Mouse (Mus musculus): Measurements from ENCODE around the gene Gm43191.
"Not testable (repeated sequence)": the region's sequence is repeated elsewhere in the genome, so short reads cannot be mapped to it uniquely, and the experiment has no call there.

The Gm43191 gene

DNA sequence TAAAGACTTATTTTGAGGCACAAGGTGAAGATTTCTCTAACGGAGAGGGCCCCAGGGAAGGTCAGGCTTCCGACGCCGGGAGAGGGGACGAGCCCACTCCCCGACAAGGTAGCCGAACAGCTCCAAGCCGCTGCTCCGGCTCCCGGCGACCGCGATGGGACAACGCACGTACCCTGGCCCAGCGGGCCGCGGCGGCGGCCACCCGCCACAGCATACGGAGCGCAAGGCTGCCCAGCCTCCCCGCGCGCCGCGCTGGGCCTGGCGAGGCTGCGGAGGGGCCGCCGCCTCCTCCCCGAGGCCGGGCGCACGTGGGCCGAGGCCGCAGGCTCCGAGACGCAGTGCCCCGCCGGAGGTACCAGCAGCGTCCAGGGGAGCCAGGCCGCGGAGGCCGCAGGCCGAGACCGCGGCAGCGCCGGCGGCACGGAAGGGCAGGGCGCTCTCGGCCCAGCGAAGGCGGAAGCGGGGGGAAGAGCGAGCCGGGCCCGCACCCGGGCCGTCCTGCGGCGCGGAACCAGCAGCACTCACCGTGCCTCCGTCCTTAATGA, 19.1 kb downstream of the Gm43191 start:
- no peak for DNase-seq (ENCODE audit: low spot score)

DNA sequence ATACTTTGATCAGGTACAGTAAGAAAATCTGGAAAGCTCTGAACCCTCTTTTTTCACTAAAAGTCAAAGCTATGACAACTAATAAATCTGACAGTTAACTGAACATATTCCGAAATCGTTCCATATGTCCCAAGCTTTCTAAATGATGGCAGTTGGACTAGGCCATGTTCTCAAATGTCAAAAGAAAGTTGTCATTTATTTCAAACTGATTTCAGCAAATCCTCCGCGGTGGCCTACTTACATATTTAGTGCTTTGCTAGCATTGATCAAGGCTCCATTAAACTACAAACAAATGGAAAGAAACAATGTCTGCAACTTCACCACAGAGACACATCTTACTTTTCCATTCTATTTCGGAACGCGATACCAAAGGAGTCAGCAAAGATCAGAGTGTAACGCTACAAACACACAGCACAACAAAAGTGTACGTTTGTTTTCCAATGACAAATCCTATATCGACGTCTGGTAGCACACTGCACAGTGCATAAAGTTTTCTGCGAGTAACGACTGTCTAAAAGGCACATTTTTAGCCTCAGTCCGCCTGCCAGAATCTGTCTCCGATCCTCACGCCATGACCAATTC, 19.7 kb downstream of the Gm43191 start:
- DNase-seq (ENCODE audit: low spot score): no peak

DNA sequence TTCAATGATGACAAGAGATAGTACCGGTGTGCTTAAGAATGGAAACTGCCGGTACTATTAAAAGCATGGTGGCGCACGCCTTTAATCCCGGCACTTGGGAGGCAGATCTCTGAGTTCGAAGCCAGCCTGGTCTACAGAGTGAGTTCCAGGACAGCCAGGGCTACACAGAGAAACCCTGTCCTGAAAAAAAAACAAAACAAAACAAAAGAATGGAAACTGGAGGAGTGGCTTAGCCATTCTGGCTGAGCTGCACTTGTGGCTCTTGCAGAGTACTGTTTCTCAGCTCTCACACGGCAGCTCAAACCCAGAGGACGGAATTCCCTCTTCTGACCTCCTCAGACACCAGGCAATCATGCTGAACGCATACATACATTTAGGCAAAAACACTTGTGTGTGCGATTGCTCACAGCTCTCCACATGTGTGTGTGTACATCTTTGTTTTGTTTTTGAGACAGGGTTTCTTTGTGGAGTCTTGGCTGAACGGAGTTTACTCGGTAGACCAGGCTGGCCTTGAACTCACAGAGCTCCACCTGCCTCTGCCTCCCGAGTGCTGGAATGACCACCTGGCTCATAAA, 21.1 kb downstream of the Gm43191 start:
- no peak for DNase-seq (ENCODE audit: low spot score)

DNA sequence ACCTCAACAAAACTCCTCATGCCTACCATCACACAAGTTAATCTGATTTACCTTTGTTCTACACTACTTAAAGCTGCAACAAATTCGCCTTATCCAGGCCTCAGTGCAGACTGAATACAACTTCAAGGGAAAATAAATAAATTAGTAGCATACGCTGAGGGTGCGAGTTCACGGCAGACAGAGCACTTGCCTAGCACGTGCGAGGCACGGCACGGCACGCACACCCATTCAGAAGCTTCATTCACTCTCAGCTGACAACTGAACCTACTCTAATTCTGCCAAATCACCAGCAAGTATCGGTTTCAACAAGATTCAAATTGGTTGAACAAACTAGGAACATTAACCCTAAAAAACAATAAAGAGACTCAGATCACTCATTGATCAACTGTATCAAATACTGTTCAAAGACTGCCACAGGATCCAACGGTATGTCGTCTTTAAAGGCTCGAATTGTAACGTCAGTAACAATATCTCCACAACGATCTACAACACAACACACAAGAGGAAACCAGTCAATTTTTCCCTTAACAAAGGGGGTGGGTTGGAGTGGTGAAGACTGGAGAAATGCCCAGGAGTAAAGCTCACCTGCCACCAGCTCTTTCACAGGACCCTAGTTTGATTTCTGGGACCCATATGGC, 22.0 kb downstream of the Gm43191 start:
- no peak for DNase-seq (ENCODE audit: low spot score)

DNA sequence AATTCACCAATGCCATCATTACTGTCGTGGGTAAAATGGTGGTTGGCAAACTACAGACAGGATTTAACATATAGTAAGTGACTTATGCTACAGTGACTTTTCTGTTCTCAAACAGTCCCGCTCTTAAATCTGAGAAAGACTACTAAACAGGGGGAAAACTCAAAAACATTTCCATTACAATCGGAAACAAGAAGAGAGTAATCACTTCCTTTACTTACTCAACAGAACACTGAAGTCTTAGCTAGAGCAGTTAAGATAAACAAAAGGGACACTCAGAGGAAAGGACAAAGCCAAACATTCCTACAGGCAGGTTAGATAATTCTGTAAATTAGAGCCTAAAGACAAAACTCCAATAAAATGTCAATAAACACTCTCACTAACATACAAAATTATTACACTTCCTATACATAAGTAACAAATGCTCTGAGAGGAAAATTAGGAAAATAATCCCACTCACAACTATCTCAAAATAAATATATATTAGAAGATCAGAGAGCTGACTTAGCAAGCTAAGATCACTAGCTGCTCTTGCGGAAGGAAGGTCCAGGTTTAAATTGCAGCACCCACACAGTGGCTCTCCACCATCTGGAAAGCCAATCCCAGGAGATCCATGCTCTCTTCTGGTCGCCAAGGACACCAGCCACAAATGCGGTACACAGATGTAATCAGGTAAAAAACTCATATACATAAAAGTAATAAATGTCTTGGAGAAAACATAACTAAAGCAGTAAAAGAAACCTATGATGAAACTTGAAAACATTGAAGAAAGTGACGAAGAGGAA, 24.7 kb downstream of the Gm43191 start:
- no peak for DNase-seq (ENCODE audit: low spot score)

DNA sequence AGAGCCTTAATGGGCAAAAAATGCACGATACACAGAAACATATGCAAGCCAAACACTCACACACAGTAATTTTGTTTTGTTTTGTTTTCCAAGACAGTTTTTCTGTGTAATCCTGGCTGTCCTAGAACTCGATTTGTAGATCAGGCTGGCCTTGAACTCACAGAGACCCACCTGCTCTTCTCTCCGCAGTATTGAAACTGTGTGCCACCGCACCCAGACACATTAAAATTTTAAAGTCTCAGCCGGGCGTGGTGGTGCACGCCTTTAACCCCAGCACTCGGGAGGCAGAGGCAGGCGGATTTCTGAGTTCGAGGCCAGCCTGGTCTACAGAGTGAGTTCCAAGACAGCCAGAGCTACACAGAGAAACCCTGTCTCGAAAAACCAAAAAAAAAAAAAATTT, 27.0 kb downstream of the Gm43191 start:
- not testable (repeated sequence) for DNase-seq (ENCODE audit: low spot score)

DNA sequence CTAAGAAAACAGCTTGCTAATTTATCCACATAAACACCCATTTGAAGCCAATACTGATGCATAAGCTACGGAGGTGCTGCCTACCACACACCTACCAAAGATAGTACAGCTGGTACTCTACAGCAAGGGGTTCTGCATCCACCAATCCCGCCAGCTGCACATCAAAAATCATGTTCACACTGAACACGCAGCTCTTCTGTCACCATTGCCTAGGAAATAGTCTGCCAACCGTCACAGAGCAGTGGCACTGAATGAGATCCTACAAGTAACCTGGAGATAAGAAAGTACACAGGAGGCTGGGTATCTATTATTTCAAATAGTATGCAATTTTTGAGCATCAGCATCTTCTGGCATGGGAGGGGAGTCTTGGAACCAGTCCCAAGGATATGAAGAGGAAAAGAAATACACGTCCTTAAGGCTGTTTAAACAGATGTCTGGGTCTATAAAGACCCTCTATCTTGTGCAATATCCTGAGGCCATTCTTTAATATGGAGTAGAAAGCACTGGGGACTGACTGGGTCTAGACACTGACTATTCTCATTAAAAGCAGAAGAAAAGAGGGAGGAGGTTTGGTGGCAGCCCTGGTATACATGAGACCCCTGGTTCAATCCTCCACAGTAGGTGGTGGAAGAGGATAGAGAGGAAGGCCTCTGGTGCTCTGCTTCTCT, 27.6 kb downstream of the Gm43191 start:
- DNase-seq (ENCODE audit: low spot score): no peak

DNA sequence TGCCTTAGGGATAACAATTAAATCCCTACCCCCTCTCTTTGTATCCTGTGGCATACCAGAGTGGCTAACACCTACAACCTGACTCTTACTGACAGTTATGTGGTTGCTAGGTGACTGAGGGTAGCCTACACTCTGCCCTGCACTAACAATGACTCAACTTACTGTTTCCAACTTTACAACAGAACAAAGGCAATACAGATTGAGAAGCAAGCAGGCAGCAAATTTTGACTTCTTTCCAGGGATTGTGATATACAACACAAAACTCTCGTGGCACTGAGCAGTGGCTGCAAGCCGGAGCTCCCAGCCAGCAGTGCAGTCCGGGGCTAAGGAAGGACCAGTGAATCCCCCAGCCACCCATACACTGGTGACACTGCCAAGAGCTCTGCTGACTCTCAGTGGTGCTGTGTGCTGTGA, 29.0 kb downstream of the Gm43191 start:
- no peak for DNase-seq (ENCODE audit: low spot score)

DNA sequence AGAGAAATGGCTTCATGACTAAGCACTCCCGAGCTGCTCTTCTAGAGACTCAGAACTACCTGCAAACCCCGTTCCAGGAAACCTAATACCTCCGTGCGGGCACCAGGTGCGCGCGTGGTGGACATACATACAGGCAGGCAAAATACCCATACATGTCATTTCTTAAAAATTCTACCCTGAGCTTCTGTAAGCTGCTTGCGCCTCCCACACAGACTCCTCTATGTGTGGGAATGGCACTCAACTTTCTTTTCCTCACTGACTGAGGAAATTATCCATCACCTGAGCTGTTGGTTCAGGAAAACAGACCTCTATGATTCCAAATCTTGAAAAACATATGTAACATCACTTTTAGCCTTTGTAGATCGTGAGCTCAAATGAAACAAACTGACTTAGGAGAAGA, 30.4 kb downstream of the Gm43191 start:
- no peak for DNase-seq (ENCODE audit: low spot score)

DNA sequence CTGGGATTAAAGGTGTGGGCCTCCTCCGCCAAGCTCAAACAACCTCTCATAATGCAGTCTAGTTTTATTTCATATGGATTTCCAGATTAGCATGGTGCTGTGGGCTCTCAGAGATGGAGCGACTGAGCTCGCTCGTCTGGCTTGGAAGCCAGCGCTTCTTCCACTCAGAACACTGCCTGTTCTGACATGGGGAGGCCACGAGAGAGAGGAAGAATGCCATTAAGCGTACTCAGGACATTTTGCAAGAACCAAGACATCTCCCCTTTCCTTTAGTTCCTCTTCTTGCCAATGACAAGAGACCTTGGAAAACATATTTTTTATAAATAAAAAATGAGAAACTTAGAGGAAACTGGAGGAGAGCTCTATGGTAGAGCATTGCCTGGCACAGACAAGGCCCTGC, 32.3 kb downstream of the Gm43191 start:
- no peak for DNase-seq (ENCODE audit: low spot score)

DNA sequence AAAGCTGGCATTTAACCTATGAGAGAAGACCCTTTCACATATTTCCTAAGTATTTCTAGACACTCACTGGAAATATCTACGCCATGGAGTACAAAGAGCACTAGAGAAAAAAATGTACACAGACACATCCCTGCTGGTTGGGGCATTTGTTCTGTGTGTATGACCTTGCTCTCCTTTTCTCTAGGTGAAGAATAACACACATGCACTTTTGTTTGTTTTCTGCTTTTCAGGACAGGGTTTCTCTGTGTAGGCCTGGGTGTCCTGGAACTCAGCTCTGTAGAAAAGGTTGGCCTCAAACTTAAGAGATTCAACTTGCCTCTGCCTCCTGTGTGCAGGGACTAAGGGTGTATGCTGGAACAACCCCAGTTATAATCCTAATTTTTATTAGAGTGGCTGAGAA, 34.7 kb downstream of the Gm43191 start:
- DNase-seq (ENCODE audit: low spot score): no peak

DNA sequence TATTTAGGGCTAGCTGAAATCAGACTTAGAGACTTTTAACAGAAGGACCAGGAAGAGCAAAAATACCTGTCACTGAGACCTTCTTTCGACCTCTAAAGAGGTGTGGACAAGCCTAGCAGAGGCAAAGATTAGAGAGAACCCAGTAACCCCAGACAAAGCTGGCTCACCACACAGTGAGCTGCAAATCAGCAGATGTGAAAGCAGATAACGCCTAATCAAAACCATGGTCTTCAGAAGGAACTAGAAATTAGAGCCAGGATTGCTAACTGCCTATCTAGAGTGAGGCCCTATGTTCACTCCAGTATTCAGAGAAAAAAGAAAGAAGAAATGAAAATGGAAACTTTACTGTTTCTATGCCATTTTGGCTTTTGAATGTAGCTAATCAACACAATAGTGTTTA, 38.7 kb downstream of the Gm43191 start:
- no peak for DNase-seq (ENCODE audit: low spot score)

DNA sequence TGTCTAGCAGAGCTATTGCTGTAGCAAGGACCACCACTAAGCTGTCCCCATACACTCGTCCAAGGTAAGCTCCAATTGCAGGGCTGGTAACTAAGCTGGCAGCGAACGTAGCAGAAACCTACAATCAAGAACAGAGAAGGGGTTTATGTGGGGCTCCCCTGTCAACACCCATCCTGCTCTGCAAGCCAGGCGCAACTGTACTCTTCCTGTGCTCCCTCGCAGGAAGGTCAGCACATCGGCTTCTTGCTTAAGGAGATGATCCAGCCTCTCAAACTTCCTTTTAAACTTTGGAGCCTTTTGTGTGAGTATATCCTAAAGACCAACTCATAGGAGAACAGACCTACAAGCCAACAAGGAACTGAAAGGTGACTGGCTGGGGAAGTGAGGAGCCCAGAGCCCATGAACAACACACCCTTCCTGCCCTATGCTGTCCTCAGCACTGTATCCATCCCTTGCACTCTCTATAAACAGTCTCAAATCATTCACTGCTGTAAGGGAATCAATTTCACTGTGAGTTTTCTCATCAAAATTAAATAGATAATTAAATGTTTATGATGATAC, 39.2 kb downstream of the Gm43191 start:
- no peak for DNase-seq (ENCODE audit: low spot score)

DNA sequence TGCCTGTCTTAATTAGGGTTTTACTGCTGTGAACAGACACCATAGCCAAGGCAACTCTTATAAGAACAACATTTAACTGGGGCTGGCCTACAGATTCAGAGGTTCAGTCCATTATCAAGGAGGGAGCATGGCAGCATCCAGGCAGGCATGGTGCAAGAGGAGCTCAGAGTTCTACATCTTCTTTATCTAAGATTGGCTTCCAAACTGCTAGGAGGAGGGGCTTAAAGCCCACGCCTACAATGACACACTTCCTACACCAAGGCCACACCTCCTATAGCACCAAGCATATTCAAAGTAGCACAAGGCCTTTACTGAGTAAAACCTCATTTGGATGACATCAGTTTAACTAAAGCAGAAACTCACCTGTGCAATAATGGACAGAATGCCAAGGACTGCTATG, 41.0 kb downstream of the Gm43191 start:
- DNase-seq (ENCODE audit: low spot score): no peak

DNA sequence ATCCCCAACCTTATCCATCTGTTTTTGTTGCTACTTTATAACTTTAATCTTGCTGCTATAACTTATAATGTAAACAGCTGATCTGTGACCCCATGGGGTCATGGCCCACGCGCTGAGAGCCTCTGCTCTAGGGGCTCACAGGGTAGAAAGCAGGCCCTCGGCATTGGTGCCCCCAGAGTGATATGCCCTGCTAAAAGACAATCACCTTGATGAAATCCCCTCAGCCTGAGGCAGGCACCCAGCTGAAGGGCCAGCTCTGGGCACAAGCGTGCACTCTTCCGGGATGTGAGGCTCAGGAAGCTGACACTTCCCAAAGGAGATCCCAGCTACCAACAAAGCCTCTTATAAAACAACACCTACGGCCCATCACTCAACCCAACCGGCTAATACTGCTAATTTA, 42.5 kb downstream of the Gm43191 start:
- DNase-seq (ENCODE audit: low spot score): no peak

DNA sequence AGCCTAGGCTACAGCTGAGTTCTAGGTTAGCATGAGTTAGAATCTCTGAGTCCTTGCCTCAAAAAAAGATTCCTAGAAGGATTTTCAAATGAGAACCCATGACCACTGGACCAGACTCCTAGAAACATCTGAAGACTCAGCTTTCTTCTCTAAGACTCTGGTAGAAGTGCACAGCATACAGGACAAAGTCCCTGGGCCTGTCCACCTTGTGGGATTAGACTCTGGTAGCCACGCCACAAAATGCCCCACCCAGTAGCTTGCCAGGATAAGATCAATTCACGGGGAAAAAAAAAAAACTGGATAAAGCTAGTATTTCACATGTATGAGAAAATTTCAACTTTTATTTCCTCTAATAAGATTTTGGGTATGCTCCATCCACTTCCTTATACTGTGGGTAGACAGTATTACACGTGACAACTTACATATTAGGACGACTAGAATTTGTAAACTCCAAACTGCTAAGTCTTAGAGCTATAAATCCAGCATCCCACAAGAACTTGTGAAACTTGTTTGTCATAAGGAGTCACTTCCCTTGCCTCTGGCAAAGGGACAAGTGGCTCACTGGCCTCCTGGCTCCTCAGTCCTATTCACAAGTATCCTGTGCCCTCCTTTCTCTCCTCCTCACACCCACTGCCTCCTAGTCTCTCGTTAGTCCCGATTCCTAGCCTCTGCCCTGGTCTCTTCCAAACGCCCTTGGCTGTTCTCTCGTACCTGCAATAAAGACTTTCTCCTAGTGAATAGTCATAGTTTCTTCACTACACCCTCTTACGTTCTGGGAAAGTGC, 43.2 kb downstream of the Gm43191 start:
- DNase-seq (ENCODE audit: low spot score): no peak

DNA sequence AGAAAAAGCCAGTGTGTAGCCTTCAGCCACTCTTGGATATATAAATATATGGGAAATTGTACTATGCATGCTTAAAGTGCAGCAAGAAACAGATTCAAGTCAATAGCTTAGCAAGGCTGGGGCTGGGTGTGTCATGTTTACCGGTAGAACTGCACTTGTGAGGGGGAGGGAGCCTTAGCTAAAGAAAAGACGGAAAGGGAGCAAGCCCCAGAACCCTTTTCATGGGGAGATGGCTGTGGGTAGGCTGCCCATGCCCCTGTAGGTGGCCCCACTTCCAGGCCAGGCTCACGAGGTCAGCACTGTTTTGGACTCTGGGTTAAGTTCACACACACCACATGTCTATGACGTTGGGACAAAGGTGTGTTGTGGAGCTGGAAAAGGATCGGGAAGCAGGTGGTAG, 45.3 kb downstream of the Gm43191 start:
- DNase-seq (ENCODE audit: low spot score): no peak

DNA sequence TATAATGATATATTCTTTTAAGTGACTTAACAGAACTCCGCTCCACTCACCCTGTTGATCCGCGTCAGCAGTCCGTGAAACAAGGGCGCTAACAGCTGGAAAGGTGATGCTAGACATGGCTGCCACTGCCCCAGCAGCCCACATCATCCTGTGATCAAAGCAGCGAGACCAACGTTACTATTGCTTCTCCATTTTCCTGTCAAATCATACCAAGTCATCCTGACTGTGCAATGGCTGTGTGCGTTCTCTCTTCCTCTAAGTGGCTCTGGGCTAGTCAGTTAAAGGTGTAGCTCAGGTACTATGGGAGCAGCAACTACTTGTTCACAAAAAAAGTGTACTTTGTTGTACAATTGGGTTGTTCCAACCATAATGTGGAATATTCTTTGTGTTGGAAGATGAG, 46.2 kb downstream of the Gm43191 start:
- DNase-seq (ENCODE audit: low spot score): no peak

DNA sequence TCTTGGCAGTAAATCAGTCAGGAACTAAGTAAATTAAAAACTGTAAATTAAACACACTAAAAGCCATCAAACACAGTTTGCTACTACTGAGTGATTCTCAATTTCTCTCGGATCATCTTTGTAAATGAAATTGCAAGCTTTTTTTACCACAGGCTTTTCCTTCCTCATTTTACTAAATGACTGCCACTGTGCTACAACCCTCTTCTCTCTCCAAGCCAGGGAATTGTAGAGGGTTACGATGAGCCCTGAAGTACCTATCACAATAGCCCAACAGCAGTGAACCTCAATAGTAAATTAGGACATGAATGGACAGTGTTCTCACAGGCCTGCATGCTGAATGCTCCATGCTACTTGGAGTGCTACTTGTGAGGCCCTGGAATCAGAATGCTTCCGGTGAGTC, 47.0 kb downstream of the Gm43191 start:
- DNase-seq (ENCODE audit: low spot score): no peak

DNA sequence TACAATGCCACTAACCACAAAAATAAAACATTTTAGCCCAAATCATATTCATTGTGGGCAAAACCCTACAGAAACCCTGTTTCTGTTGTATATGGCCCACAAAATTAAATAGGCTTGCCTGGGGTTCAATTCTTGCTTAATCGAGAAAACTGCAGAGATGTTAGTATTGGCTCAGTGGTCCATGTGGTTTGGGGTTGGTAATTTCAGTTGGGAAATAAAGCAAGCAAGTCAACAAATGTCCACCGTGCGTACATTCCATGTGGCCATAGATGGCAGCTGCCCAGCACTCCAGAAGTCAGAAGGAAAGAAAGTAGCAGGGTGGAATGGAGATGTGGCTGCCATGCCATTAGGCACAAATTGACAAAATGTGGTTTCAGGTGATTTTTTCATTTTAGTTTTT, 48.1 kb downstream of the Gm43191 start:
- no peak for DNase-seq (ENCODE audit: low spot score)

DNA sequence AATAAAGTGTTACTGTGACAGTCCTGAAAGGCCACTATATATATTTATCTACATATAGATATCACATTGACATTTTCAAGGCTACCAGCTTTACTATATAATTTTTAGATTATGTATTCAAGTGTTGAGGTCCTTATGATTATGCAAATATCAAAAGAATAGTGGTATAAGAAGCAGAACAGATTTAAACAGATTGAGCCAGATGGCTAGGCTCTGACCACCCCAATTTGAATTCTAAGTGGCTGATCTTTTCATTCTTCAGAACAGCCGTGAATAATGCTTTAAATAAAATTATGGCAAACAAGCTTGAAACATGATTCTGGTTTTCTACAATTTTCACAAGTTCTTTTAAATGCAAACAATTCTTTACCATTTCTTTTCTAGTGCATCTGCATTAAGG, 49.6 kb downstream of the Gm43191 start:
- no peak for DNase-seq (ENCODE audit: low spot score)

All from layer of hippocampus, adult 9-10 months (tissue).